Mouse (Mus musculus): Measurements from ENCODE around the gene Brca1. TPM values are rescaled to one million over a fixed set of nuclear protein-coding genes. Genes with fewer than 3 reads are reported as not detected.

The Brca1 gene
- total RNA-seq, 2 experiments from 2014 or later = 0.89 to 0.92 TPM

DNA sequence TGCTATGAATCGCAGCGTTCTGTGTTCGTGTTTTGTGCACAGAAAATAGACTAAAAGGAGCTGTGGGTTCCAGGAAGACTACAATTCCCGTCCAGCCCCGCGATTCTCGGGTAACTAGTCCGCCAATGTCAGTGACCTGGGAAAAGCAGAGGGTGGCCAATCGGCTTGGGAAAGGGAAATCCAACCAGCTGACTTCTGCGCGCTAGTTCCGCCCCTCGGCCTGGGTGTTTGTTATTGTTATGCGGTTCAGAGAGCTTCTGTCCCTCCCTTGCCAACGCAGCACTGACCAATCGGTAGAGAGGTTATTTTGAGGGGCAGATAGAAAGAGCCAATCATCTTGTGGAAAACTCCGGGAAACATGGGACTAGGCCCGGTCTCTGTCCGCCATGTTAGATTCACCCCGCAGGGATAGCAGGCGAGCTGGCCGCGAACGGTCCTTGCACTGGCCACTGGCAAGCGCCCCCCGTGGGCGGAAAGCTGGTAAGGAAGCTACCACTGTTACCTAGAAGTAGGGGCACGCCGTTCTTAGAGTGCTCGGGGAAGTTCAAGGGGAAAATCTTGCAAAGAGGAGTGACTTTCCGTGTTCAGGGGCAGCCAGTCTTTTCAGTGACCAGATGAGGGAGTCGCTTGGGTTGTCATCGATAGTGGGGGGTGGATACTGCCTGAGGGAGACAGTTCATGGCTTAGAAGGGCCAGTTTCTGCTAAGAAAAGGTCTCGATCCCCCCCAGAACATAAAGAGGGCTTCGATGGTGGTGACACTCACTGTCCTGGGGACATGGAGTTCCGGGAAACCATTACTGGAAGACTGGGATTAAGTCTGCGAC lies 933 bp upstream of the Brca1 start:
- DNase-seq = peak; percentile 96
- intact Hi-C loops (cut with DNase I; ENCODE audit: low total_unique reads) = no loop called here

- no peak for DNase-seq
- intact Hi-C loops (cut with DNase I; ENCODE audit: low total_unique reads) = no loop called here
Observed at GRCm38 (mm10) chr11:101548526-101548925, 3.2 kb downstream of the Brca1 start.

DNA sequence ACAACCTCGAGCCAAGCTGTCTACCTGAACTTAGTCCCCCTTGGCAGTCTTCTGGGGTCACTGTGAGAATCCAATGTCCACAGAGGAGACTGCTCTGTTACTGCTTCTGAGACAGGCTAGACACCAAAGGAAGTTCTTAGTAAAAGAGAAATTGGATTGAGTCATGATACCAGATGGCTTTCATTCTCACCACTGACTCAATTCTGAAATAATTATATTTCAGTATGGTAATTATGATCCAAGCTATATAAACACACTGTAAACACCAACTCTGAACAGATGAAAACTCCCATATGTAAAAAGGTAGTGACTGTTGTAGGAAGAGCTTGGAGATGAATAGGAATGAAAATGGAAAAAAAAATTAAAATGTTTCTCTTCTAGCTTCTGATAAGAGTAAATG lies 7.6 kb downstream of the Brca1 start:
- intact Hi-C loops (cut with DNase I; ENCODE audit: low total_unique reads) = no loop called here
- no peak for DNase-seq

- no peak for DNase-seq
- intact Hi-C loops (cut with DNase I; ENCODE audit: low total_unique reads) = no loop called here
Observed at GRCm38 (mm10) chr11:101543533-101543932, 8.2 kb downstream of the Brca1 start.

DNA sequence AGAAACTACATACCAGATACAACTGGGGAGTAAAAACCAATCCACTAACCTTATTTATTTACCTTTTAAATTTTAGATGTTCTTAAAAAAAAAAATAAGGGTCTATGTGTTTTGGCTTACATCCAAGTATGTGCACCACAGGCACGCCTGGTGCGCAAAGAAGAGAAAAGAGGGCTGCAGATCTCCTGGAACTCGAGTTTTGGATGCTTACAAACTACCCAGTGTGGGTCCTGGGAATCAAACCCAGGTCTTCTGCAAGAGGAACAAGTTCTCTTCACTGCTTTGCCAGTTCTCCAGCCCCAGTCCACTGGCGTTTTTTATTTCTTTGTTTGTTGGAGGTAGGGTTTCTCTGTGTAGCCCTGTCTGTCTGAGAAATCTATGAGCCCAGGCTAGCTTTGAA lies 25.1 kb downstream of the Brca1 start:
- intact Hi-C loops (cut with DNase I; ENCODE audit: low total_unique reads) = no loop called here
- no peak for DNase-seq

DNA sequence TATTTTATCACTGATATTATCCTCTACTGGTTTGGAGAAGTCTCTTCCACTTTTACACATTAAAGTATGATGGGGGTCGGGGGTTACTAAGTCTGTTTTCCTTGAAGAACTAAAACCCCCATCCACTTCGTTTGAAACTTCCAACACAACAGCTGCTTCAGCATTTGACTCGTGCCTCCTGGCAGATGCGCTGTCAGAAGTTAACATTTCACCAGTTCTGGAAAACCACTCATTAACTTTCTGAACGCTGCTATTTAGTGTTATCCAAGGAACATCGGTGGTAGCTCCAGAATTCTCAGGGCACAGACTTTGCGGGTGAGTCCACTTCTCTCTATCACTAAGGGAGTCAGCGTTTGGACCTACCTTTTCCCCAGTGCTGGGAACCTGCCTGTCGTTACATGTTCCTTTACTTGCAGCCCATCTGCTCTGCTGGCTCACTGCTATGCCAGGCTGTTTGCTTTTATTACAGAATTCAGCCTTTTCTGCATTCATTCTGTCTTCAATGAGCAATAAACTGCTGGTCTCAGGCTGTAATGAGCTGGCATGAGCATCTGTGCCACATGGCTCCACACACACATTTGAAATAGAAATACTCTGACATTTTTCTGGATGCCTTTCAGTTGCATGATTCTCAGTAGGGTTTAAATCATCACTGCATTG lies 25.7 kb downstream of the Brca1 start:
- no peak for DNase-seq
- intact Hi-C loops (cut with DNase I; ENCODE audit: low total_unique reads) = no loop called here

- DNase-seq = no peak
Observed at GRCm38 (mm10) chr11:101525056-101525455, 26.7 kb downstream of the Brca1 start.

DNA sequence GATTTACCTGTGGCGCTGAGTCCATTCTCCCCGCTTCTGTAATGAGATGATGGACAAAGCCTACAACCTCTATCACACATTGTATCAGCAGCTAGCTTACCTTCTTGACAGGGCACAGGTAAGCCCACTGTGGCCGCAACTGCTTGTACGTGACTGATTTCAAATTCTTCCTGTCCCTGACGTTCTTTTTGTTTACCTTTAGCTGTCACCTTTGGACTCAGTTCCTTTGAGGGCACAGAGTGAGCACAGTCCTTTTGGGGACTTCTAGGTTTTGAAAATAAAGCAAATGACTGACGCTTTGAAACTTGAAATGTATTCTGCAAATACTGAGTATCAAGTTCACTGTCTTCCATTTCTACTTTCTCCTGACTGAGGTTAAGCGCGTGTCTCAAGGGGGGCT lies 27.3 kb downstream of the Brca1 start:
- intact Hi-C loops (cut with DNase I; ENCODE audit: low total_unique reads) = no loop called here
- DNase-seq = no peak

More at GRCm38 (mm10) chr11:101525056-101525455, 26.7 kb downstream of the Brca1 start:
- intact Hi-C loops (cut with DNase I; ENCODE audit: low total_unique reads) = no loop called here

DNA sequence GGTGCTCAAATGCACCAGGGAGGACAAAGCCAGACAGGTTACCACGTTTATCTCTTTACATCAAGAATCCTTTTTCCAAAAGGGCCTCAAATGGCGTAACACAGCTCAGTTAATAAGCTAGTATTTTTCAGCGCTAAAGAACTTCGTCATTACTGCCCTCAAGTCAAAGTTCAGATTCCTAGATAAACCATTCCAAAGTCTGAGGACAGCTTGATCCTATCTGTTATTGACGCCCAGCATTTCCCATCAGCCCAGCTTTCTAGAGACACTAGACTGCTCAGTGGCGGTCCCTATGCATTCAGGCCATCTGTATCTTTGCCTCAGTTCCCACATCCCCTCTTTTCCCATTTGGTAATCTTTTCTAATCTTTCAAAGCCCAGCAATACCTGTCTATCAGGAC lies 32.4 kb downstream of the Brca1 start:
- intact Hi-C loops (cut with DNase I; ENCODE audit: low total_unique reads) = no loop called here
- DNase-seq = no peak

- intact Hi-C loops (cut with DNase I; ENCODE audit: low total_unique reads) = no loop called here
- DNase-seq = no peak
Observed at GRCm38 (mm10) chr11:101518937-101519336, 32.8 kb downstream of the Brca1 start.

DNA sequence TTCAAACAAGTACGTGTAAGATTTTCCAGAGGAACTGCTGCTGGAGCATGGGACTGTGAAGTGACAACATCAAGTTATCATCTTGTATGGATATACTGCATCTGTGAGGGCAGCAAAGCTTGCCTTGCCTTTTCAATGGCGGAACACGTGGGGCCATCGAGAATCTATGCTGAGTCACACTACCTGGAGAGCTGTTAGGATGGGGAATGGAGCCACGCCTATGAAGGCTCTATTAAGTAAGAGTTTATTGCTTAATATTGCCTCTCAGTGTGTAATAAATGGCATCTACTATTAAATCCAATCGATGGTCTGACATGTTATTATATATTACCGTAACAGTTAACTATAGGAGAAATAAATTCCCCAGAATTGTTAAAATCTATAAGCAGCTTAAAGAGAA lies 44.7 kb downstream of the Brca1 start:
- no peak for DNase-seq
- intact Hi-C loops (cut with DNase I; ENCODE audit: low total_unique reads) = no loop called here

DNA sequence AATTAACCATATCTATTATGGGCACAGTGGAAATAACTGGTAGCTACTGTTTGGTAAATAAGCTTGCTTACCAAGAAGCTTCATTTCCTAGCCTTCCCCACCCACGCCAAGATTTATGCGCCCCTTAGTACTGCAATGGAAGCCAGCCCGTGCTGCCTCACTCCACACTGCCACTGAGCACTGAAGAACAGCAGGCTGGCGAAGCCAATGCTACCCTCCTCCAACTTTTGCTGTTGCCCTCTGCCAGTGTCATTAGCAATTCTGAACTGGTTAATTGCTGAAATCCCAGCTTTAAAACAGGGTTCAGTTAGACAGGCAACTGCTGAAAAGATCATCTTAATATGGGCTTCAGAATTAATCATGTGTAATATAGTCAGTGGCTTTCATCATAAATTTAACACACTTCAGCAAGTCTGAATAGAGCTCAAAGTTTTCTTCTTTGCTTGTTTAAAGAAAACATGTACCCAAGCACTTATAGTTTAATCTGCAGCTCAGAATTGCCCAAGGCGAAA lies 45.4 kb downstream of the Brca1 start:
- DNase-seq = no peak
- intact Hi-C loops (cut with DNase I; ENCODE audit: low total_unique reads) = no loop called here

GRCm38 (mm10) chr11:101486126-101486525 lies 65.6 kb downstream of the Brca1 start:
- no peak for DNase-seq
- intact Hi-C loops (cut with DNase I; ENCODE audit: low total_unique reads) = no loop called here

GRCm38 (mm10) chr11:101485509-101486028 lies 66.2 kb downstream of the Brca1 start:
- intact Hi-C loops (cut with DNase I; ENCODE audit: low total_unique reads) = no loop called here

GRCm38 (mm10) chr11:101484814-101485213 lies 66.9 kb downstream of the Brca1 start:
- no peak for DNase-seq

More at GRCm38 (mm10) chr11:101485509-101486028, 66.2 kb downstream of the Brca1 start:
- DNase-seq = no peak

DNA sequence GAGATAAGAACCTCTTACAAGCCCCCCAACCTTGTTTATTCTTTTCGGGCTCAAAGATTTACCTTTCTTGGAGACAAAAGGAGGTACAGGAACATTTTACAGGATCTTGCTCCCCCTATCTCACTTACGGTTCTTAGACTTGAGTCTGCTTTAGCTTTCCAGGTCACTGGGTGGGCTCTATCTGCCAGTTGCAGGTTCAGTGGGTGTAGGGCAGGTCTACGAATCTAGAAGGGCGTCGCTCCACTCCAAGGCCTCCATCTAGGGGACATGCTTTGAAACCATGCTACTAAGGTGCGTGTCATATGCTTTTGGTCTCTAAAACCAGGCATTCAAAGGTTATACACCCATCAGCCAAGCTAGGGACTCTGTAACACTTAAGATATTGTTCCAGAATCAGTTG lies 67.5 kb downstream of the Brca1 start:
- intact Hi-C loops (cut with DNase I; ENCODE audit: low total_unique reads) = no loop called here
- DNase-seq = no peak

More at GRCm38 (mm10) chr11:101484814-101485213, 66.9 kb downstream of the Brca1 start:
- intact Hi-C loops (cut with DNase I; ENCODE audit: low total_unique reads) = no loop called here

DNA sequence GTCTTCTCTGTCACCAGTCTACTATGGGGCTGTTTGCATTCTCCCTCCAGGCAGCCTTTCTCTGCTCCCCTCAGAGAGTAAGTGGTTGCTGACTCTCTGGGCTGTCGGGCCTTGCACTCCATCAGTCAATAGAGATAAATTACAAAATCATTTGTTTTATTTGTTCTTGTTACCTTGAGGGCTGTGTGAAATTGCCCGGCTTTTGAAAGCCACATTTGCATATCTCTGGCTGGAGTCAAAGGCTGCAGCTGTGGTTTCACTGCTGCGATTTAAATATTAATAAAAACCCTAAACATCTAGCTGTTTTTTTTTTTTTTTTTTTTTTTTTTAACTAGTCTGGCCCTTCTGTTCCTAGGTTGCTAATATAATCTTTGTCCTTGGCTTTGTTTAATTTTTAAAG lies 68.0 kb downstream of the Brca1 start:
- intact Hi-C loops (cut with DNase I; ENCODE audit: low total_unique reads) = no loop called here
- DNase-seq = no peak

DNA sequence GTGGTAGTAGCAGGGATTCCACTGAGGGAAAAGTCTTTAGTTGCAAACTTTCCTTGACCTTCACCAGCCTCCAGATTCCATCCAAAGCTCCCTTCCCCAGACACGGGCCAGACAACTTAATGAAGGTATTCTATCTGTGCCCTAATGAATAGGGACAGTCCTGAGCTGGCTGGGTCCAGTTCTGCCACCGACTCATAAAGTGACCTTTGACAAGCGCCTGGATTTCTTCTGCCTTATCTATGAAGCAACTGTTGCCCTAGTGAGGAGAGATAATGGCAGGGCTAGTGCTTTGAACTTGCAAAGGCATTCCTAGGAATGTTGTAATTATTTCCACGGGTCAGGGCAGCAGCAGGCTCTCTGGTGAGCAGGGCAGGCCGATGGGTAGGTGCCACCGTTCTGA lies 70.8 kb downstream of the Brca1 start:
- intact Hi-C loops (cut with DNase I; ENCODE audit: low total_unique reads) = no loop called here

GRCm38 (mm10) chr11:101479171-101479635 lies 72.6 kb downstream of the Brca1 start:
- no peak for DNase-seq
- intact Hi-C loops (cut with DNase I; ENCODE audit: low total_unique reads) = no loop called here

More for the DNA sequence above, 70.8 kb downstream of the Brca1 start:
- no peak for DNase-seq

- DNase-seq = no peak
- intact Hi-C loops (cut with DNase I; ENCODE audit: low total_unique reads) = no loop called here
Observed at GRCm38 (mm10) chr11:101477552-101478211, 74.1 kb downstream of the Brca1 start.

Measured in gastrocnemius, postnatal 14 days (tissue).